Mouse (Mus musculus): ENCODE results near the gene Klk1b5. TPM values are rescaled to one million over a fixed set of nuclear protein-coding genes. Genes with fewer than 3 reads are reported as not detected.

Klk1b5 gene
- polyA plus RNA-seq (2012; rRNA removed) = not detected in 2 replicates

DNA sequence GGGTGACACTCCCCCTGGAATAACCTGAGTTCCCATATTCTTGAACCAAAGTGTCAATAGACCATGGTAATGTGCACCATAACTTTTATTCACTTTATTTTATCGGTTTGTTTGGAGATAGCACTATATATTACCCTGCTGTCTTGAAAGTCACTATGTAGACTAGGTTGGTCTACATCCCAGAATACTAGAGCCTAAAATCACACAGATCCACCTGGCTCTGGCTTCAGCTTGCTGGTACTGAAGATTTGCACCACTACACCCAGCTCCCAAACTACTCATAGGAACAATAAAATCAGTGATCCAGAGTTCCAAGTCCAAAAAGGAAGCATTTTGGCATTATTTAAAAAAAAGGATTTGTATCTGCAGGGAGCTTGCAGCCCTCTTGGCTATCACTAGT, at the start of gene Klk1b5:
Gene Klk1b5, plus strand, starts transcription at position 301 of the 400 bp plus-strand sequence.

DNA sequence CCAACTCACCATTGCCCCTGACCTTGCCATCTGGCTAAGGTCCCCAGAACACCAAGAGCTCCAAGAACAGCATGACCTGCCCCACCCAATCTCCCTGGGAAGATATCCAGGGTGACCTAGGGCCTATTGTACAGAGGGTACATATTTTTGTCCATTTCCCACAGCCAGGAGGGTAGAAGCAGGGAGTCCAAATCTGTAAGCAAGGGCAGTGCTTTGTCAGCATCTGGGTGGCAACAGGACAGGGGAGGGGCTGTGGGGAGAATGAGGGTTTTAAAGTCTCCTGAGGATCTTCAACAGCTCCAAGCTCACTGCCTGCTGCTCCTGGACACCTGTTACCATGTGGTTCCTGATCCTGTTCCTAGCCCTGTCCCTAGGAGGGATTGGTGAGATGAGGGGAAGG, 27.8 kb upstream of the Klk1b5 start, which contains the start of gene Klk1b24:
Gene Klk1b24, plus strand, starts transcription at position 301 of the 400 bp plus-strand sequence.

DNA sequence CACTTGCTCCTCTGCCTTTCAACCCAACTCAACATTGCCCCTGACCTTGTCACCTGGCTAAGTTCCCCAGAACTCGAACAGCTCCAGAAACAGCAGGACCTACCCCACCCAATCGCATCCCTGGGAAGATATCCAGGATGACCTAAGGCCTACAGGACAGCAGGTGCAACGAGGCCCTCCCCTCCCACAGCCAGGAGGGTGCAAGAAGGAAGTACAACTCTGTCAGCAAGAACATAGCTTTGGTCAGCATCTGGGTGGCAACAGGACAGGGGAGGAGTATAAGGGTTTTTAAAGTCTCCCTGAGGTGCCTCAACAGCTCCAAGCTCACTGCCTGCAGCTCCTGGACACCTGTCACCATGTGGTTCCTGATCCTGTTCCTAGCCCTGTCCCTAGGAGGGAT, 17.9 kb upstream of the Klk1b5 start, which contains the start of gene Klk1b3:
Gene Klk1b3, plus strand, starts transcription at position 301 of the 400 bp plus-strand sequence.

DNA sequence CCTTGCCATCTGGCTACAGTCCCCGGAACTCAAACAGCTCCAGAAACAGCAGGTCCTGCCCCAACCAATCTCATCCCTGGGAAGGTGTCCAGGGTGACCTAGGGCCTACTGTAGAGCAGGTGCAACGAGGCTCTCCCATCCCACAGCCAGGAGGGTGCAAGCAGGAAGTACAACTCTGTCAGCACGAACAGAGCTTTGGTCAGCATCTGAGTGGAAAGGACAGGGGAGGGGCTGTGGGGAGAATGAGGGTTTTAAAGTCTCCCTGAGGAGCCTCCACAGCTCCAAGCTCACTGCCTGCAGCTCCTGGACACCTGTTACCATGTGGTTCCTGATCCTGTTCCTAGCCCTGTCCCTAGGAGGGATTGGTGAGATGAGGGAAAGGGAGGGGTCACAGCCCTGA, 8.6 kb upstream of the Klk1b5 start, which contains the start of gene Klk1b4:
Gene Klk1b4, plus strand, starts transcription at position 301 of the 400 bp plus-strand sequence.

DNA sequence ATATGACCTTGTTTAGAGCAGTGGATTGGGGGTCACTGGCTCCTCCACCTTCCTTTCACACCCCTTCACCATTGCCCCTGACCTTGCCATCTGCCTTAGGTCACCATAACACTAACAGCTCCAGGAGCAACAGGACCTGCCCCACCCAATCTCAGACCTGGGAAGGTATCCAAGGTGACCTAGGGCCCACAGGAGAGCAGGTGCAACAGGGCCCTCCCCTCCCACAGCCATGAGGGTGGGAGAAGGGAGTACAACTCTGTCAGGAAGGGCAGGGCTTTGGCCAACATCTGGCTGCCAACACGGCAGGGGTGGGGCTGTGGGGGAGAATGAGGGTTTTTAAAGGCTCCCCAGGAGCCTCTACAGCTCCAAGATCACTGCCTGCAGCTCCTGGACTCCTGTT, 9.3 kb downstream of the Klk1b5 start, which contains the start of gene Klk1:
Gene Klk1, plus strand, starts transcription at position 285 of the 400 bp plus-strand sequence.

DNA sequence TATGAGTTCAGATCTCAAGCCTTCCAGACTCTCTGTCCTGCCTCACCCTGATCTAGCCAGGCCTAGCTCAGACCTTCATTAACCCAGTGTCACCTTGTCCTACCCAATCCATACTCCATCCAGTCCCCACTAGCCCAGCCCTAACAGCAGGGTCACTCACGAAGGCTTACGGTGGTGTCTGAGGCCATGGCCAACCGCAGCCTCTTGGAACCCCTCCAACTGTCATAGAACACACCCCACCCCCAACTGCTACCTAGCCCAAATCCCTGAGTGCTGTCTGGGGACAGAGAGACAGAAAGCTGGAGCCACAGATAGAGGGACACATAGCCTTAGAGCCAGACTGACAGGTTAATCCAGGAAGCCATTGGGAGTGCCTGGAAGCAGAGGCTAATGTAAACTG, 20.2 kb downstream of the Klk1b5 start, which contains the start of gene Gm36864:
Gene Gm36864, plus strand, starts transcription at position 269 of the 400 bp plus-strand sequence.

DNA sequence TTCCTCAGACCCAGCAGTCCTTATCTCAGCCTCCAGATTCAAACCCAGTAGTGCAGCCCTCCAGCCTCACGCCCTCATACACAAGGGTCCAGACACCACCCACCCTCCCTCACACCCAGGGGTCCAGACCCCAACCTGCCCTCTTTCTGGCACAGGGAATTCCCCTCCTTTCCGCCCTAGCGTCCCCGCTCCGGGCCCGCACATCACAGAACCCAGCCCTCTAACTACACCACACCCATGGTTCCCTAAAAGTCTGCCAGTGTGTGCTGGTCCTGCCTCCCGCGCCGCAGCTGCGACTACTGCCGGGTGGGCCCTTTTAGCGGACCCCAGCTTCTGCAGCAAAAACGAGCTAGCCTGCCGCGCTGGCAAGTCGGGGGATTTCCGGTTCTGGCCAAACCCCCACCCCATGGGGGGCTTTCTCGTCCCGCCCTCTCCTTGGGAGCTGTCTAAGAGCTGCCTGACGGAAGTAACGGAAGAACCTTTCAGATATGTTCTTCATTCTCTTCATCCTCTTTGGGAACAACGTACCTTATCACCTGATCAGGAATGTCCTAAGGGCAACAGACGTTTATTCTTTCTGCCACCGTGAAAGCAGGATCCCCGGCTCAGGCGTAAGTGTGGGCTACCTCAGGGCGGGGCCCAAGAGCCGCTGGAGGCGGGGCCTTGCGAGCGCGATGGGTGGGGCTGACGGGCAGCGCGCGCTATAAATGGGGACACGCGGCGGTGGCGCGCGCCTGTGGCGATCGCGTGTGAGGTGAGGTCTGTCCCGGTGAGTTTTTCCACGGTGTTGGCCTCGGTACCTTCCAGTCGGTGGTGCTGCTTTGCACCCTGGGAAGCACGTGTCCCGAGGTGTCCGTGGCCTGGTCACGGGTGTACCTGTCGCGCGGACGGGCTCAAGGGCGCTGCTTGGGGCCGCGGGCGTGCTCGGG, 30.6 kb downstream of the Klk1b5 start, which contains the start of the genes 1700028J19Rik and 2410002F23Rik:
Gene 1700028J19Rik, minus strand, starts transcription at position 641 of the 929 bp plus-strand sequence.
Gene 2410002F23Rik, plus strand, starts transcription at position 668 of the 929 bp plus-strand sequence.

DNA sequence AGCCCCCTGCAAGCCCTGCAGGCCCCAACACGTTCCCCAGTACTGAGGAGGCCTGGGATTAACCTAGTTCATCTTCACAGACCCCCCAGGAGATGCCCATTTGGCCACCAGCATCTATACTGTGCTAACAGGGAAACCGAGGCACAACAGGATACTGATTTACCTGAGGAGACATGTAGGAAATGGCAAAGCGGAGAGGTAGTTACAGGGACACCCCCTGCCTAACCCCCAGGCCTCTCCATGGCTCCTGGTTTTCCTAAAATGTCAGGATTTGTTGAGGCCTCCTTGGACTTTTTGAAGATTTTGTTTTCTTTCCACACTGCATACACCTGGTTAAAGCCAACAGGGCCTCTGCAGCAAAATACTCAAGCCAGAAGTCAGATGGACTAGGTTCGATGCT, 41.5 kb downstream of the Klk1b5 start, which contains the start of gene Acp4:
Gene Acp4, minus strand, starts transcription at position 101 of the 400 bp plus-strand sequence.

DNA sequence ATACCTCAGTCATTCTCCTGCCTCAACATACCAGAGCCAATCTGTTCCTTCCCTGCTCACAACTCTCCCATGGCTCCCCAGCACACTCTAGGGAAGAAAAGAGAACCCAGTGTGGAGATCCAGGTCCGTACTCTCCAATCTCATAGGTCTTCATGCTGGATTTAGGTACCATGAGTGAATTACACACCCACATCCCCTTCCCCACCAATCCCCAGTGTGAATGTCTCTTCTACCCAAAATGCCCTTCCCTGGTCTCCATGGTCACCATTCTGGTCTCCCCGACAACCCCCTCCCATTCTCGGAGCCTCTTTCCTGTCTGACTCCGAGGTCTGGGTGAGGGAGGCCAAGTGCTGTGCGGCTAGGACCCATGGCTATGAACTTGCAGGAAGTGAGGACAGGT, 45.4 kb downstream of the Klk1b5 start, which contains the start of gene Gm15517:
Gene Gm15517, plus strand, starts transcription at position 301 of the 400 bp plus-strand sequence.

Other genes with a start within 250 kb of the Klk1b5 start
- gene Klk1b1, start 249.2 kb upstream of the Klk1b5 start, polyA plus RNA-seq (2012; rRNA removed) = not detected in 2 replicates
- not detected in 2 replicates for gene Klk1b9, start 239.9 kb upstream of the Klk1b5 start, polyA plus RNA-seq (2012; rRNA removed)
- gene Klk1b11, start 220.1 kb upstream of the Klk1b5 start, polyA plus RNA-seq (2012; rRNA removed) = not detected in 2 replicates
- 0.30 and 0.31 TPM in 2 replicates for gene Klk1b26, start 203.8 kb upstream of the Klk1b5 start, polyA plus RNA-seq (2012; rRNA removed)
- not detected in 2 replicates for gene Klk1b27, start 163.7 kb upstream of the Klk1b5 start, polyA plus RNA-seq (2012; rRNA removed)
- not detected in 2 replicates for gene Klk1b21, start 113.6 kb upstream of the Klk1b5 start, polyA plus RNA-seq (2012; rRNA removed)
- 0.38 TPM in 1 of 2 replicates, not detected in the other for gene Klk1b22, start 103.3 kb upstream of the Klk1b5 start, polyA plus RNA-seq (2012; rRNA removed)
- gene Klk1b16, start 79.2 kb upstream of the Klk1b5 start, polyA plus RNA-seq (2012; rRNA removed) = not detected in 2 replicates
- gene Klk1b24, start 27.7 kb upstream of the Klk1b5 start, polyA plus RNA-seq (2012; rRNA removed) = 0.19 TPM in 1 of 2 replicates, not detected in the other
- gene Klk1b3, start 17.8 kb upstream of the Klk1b5 start, polyA plus RNA-seq (2012; rRNA removed) = not detected in 2 replicates
- not detected in 2 replicates for gene Klk1b4, start 8.5 kb upstream of the Klk1b5 start, polyA plus RNA-seq (2012; rRNA removed)
- 21.8 and 58.4 TPM in 2 replicates for gene Klk1, start 9.4 kb downstream of the Klk1b5 start, polyA plus RNA-seq (2012; rRNA removed)
- gene Gm36864, start 20.2 kb downstream of the Klk1b5 start, polyA plus RNA-seq (2012; rRNA removed) = 0.05 TPM in 1 of 2 replicates, not detected in the other
- gene 1700028J19Rik, start 30.8 kb downstream of the Klk1b5 start, polyA plus RNA-seq (2012; rRNA removed) = 1.4 and 2.2 TPM in 2 replicates
- gene 2410002F23Rik, start 30.8 kb downstream of the Klk1b5 start, polyA plus RNA-seq (2012; rRNA removed) = 41.0 and 51.0 TPM in 2 replicates
- not detected in 2 replicates for gene Acp4, start 41.4 kb downstream of the Klk1b5 start, polyA plus RNA-seq (2012; rRNA removed)
- not detected in 2 replicates for gene Gm15517, start 45.5 kb downstream of the Klk1b5 start, polyA plus RNA-seq (2012; rRNA removed)
- gene Clec11a, start 91.0 kb downstream of the Klk1b5 start, polyA plus RNA-seq (2012; rRNA removed) = 5.9 and 7.3 TPM in 2 replicates
- 1.1 and 1.5 TPM in 2 replicates for gene Shank1, start 94.3 kb downstream of the Klk1b5 start, polyA plus RNA-seq (2012; rRNA removed)
- gene Syt3, start 168.2 kb downstream of the Klk1b5 start, polyA plus RNA-seq (2012; rRNA removed) = 4.4 and 6.3 TPM in 2 replicates
- 0.44 and 2.1 TPM in 2 replicates for gene 1700008O03Rik, start 169.9 kb downstream of the Klk1b5 start, polyA plus RNA-seq (2012; rRNA removed)
- 1.5 and 2.3 TPM in 2 replicates for gene Lrrc4b, start 213.1 kb downstream of the Klk1b5 start, polyA plus RNA-seq (2012; rRNA removed)
- gene Aspdh, start 249.4 kb downstream of the Klk1b5 start, polyA plus RNA-seq (2012; rRNA removed) = 0.06 and 0.37 TPM in 2 replicates